ENCODE assay signal across 24 mouse cellular contexts in genomic region chr5:52230466-52230865, GRCm38 (mm10).
"Had no signal": no experiment of that assay in that cellular context is flagged by ENCODE, and none has a peak within 500 bp of the region (broad histone marks: within the 10 kb centered on the region; RNA-seq: fewer than 3 reads in every experiment).

No protein-coding gene starts in this region.

- H3K9me3 ChIP-seq: heart, embryonic 15.5 days; hindbrain, embryonic 10.5 days; intestine, embryonic 15.5 days; limb, embryonic 15.5 days; liver, embryonic 12.5 days had no signal

- H3K27me3 ChIP-seq: heart, embryonic 13.5 days; heart, embryonic 15.5 days; hindbrain, embryonic 12.5 days; intestine, embryonic 15.5 days; limb, embryonic 13.5 days; limb, embryonic 15.5 days; liver, embryonic 12.5 days had no signal

- ATAC-seq: hindbrain, embryonic 16.5 days; inflammation-experienced regulatory T-cells, adult 6 months; intestine, embryonic 15.5 days; intestine, postnatal 0 days; liver, embryonic 12.5 days had no signal

- H3K36me3 ChIP-seq: heart, embryonic 13.5 days; heart, embryonic 15.5 days; hindbrain, embryonic 10.5 days; hindbrain, embryonic 12.5 days; intestine, embryonic 15.5 days; limb, embryonic 13.5 days; limb, embryonic 15.5 days; liver, embryonic 12.5 days had no signal

- DNase-seq: gastrocnemius, adult 2 months; gastrocnemius, postnatal 10 days; gastrocnemius, postnatal 25 days; heart, adult 2 months; heart, postnatal 14 days; heart, postnatal 4 days; kidney, adult 18-20 months; kidney, adult 8-10 months; kidney, postnatal 14 days; kidney, postnatal 36 days; layer of hippocampus, adult 9-11 months; layer of hippocampus, postnatal 36 days; left cerebral cortex, postnatal 4 days had no signal

- H3K4me3 ChIP-seq: gastrocnemius, adult 2 months; heart, adult 2 months; heart, embryonic 13.5 days; heart, embryonic 15.5 days; hindbrain, embryonic 10.5 days; hindbrain, embryonic 12.5 days; intestine, embryonic 15.5 days; limb, embryonic 13.5 days; limb, embryonic 15.5 days; liver, embryonic 12.5 days had no signal

- H3K4me1 ChIP-seq: hindbrain, embryonic 10.5 days; hindbrain, embryonic 12.5 days; intestine, embryonic 15.5 days; liver, embryonic 12.5 days had no signal
